In genomic region chr1:71672346-71672745, GRCm38 (mm10) we compare ENCODE assay signal across 29 mouse cellular contexts. TPM values are rescaled to one million over a fixed set of nuclear protein-coding genes. Genes with fewer than 3 reads are reported as not detected.
A peak's percentile ranks its signal among the peaks of the same experiment; 100 is the strongest.
DNase-seq lines count a peak whose midpoint lies in the region; ATAC-seq and TF ChIP-seq lines count a peak whose summit lies in the region.
"Had no signal": no experiment of that assay in that cellular context is flagged by ENCODE, and none has a peak within 500 bp of the region (broad histone marks: within the 10 kb centered on the region; RNA-seq: fewer than 3 reads in every experiment).

No protein-coding gene starts in this region.

- TF ChIP-seq POLR2A in ES-Bruce4 (IDR thresholded peaks at IDR 0.05; ENCODE audit: insufficient read depth, low read length): no peak

- H3K9ac ChIP-seq in ES-Bruce4 (ENCODE audit: low read depth, poor library complexity, severe bottlenecking): no peak overlapping the region
- H3K9ac ChIP-seq in ES-E14 (ENCODE audit: insufficient read depth, low read depth, low read length, poor library complexity, severe bottlenecking): no peak overlapping the region
- H3K9ac ChIP-seq: embryonic facial prominence, embryonic 13.5 days; embryonic facial prominence, embryonic 15.5 days; forebrain, embryonic 12.5 days had no signal

- H3K4me1 ChIP-seq in ES-Bruce4 (ENCODE audit: control insufficient read depth, insufficient read depth, low read length) (peaks cover 3% of the 10 kb centered on the region), ES-E14 (ENCODE audit: control insufficient read depth in 2 of 2, insufficient read depth in 2 of 2, low read length in 2 of 2, poor library complexity in 1 of 2) (peaks cover 8 to 11% of the 10 kb centered on the region in 2 experiments)

- H3K9me3 ChIP-seq in ES-Bruce4 (replicated peaks; ENCODE audit: control insufficient read depth, insufficient read depth, low read length, poor library complexity, severe bottlenecking) (peaks cover 2% of the 10 kb centered on the region), ES-E14 (ENCODE audit: control insufficient read depth, insufficient read depth, low read depth, low read length) (no peaks in the 10 kb centered on the region)
- H3K9me3 ChIP-seq: embryonic facial prominence, embryonic 13.5 days; embryonic facial prominence, embryonic 15.5 days; forebrain, embryonic 12.5 days had no signal

- TF ChIP-seq CTCF in ES-Bruce4 (IDR thresholded peaks at IDR 0.05; ENCODE audit: low read depth, low read length): no peak

- DNase-seq in heart, postnatal 10 days: peak; percentile 21
- no peak for DNase-seq in heart, postnatal 14 days
- DNase-seq in ES-E14 (ENCODE audit: low read depth, low spot score): no peak
- DNase-seq in ZHBTc4 (ENCODE audit: low read depth, low spot score): peak; percentile 60
- DNase-seq in urinary bladder, adult 2 months (ENCODE audit: low spot score): no peak
- no peak for DNase-seq in retina, postnatal 1 day
- DNase-seq: adrenal gland, adult 2 months; adrenal gland, postnatal 10 days; adrenal gland, postnatal 25 days; B cell, adult 2 months; cerebellum, adult 11 months; cerebellum, adult 18-20 months; cerebellum, adult 8-10 months; cerebellum, adult 9-11 months; cerebellum, postnatal 14 days; cerebellum, postnatal 36 days; embryo, embryonic 11 days had no signal

- H3K4me3 ChIP-seq in ES-Bruce4 (ENCODE audit: low read depth, low read length): no peak overlapping the region
- H3K4me3 ChIP-seq in ES-E14 (ENCODE audit: insufficient read depth in 1 of 2, low read depth in 1 of 2, low read length in 2 of 2, poor library complexity in 1 of 2, severe bottlenecking in 1 of 2): no peak overlapping the region
- H3K4me3 ChIP-seq: embryonic facial prominence, embryonic 13.5 days; embryonic facial prominence, embryonic 15.5 days; erythroblast, embryonic 14.5 days; forebrain, embryonic 10.5 days; forebrain, embryonic 12.5 days had no signal

- intact Hi-C loops in heart, postnatal 10 days (cut with DNase I): no loop called here
- intact Hi-C loops in heart, postnatal 14 days (cut with DNase I): no loop called here

- TF ChIP-seq EP300 in ES-Bruce4 (IDR thresholded peaks at IDR 0.05; ENCODE audit: insufficient read depth, low read depth, low read length): peak; percentile 84

- no peak for ATAC-seq in frontal cortex, adult (ENCODE audit: low TSS enrichment)
- ATAC-seq: CD4-positive, CD25-positive, alpha-beta regulatory T cell, adult 4 months; forebrain, embryonic 14.5 days; forebrain, embryonic 16.5 days had no signal

- no peaks in the 10 kb centered on the region for H3K27me3 ChIP-seq in ES-Bruce4 (ENCODE audit: control insufficient read depth, insufficient read depth, low read length, poor library complexity, severe bottlenecking)
- H3K27me3 ChIP-seq: CH12.LX; embryonic facial prominence, embryonic 13.5 days; embryonic facial prominence, embryonic 15.5 days; forebrain, embryonic 12.5 days had no signal

- H3K27ac ChIP-seq in ES-Bruce4 (ENCODE audit: insufficient read depth, low read length) (0 out of 2 replicates have a peak overlapping the region, but pooled peaks have one; percentile 25), ES-E14 (ENCODE audit: insufficient read depth, low read depth, low read length, poor library complexity, severe bottlenecking) (peak overlapping the region; percentile 12; the same call in 1 of the 2 replicates)
- H3K27ac ChIP-seq: embryonic facial prominence, embryonic 13.5 days; embryonic facial prominence, embryonic 15.5 days; forebrain, embryonic 10.5 days; forebrain, embryonic 12.5 days had no signal

- in situ Hi-C loops in ES-E14 (cut with MboI; ENCODE audit: low sequenced_read_pairs in 2 of 2, unreplicated experiment in 2 of 2): no loop called here

- no peaks in the 10 kb centered on the region for H3K36me3 ChIP-seq in ES-Bruce4 (ENCODE audit: control insufficient read depth, insufficient read depth, low read length, poor library complexity, severe bottlenecking)
- no peaks in the 10 kb centered on the region for H3K36me3 ChIP-seq in ES-E14 (ENCODE audit: control insufficient read depth, insufficient read depth, low read length, poor library complexity, severe bottlenecking)
- H3K36me3 ChIP-seq: embryonic facial prominence, embryonic 13.5 days; embryonic facial prominence, embryonic 15.5 days; forebrain, embryonic 10.5 days; forebrain, embryonic 12.5 days had no signal

TF ChIP-seq in ES-E14, 5 proteins besides CTCF, POLR2A, EP300 and RAD21:
- TF ChIP-seq ZC3H11A (IDR thresholded peaks at IDR 0.05; ENCODE audit: borderline replicate concordance, low read depth, low read length) (no peak), HCFC1 (IDR thresholded peaks at IDR 0.05; ENCODE audit: borderline replicate concordance, insufficient read depth, low read length) (no peak), ZNF384 (IDR thresholded peaks at IDR 0.05; ENCODE audit: low read depth, low read length) (no peak), MAFK (IDR thresholded peaks at IDR 0.05; ENCODE audit: insufficient read depth, low read depth, low read length) (no peak), CHD2 (IDR thresholded peaks at IDR 0.05; ENCODE audit: low read depth, low read length) (no peak)

RNA-seq across cellular contexts. Expression of gene Fn1, which starts 19.3 kb away (rescaled TPM):
- total RNA-seq in heart, postnatal 10 days (2021): 100 to 1,000 TPM; 342 to 377 TPM
- 100 to 1,000 TPM; 225 to 254 TPM for total RNA-seq in heart, postnatal 14 days (2021)
- polyA plus RNA-seq in ES-Bruce4 (2011; ENCODE audit: insufficient read depth, insufficient read length, low read depth, missing spikeins): 478 and 518 TPM in 2 replicates
- total RNA-seq in ES-E14 (2012; rRNA removed): 491 and 803 TPM in 2 replicates
- 689 and 872 TPM in 2 replicates for polyA plus RNA-seq in urinary bladder, adult 2 months (2012; rRNA removed)
- total RNA-seq: MEL had no signal

Comparison
In these comparisons a context has a peak if more than half of its experiments do, and no peak if none do; other contexts are left out.
1. DNase-seq: peak in heart, postnatal 10 days (2 of 2) and ZHBTc4 (single experiment); none in heart, postnatal 14 days (0 of 2), ES-E14 (single experiment), urinary bladder, adult 2 months (single experiment) and retina, postnatal 1 day (single experiment).